Mouse (Mus musculus) embryonic facial prominence, embryonic 10.5 days (tissue): Measurements from ENCODE around the gene Gm49394. TPM values are rescaled to one million over a fixed set of nuclear protein-coding genes. Genes with fewer than 3 reads are reported as not detected.

ENCODE experiments used
- microRNA counts: library from miRNA; unstranded; fragments of <30 nt; microRNA quantifications from one replicate; lab custom pipeline; 2017
- microRNA-seq: library from miRNA; unstranded; fragments of <30 nt; microRNA quantifications from one replicate; pipeline ENCODE4, GENCODE M21; 2017
- polyA plus RNA-seq: library from polyadenylated mRNA; unstranded; fragments of >200 nt; fragmentation: Nextera tagmentation; extraction: Ambion mirVana; gene quantifications from 2 replicates; pipeline ENCODE4 v1.2.1, GENCODE M21; 2016

Gm49394 gene
- polyA plus RNA-seq, 1 experiment from 2014 or later = not detected

MicroRNAs encoded within 50 kb of the gene (microRNA counts, 519-probe panel; counts per million panel counts)
- 188 counts per million, percentile 57 among the panel's probes with 10 or more counts for microRNA mmu-miR-483 (lab: Ali Mortazavi, UCI)

Small RNA genes lying within 50 kb of the gene (microRNA-seq; reads per million reads assigned to microRNA genes)
- gene Mir483 = 2,121 reads per million, percentile 82 among the genes with 10 or more reads in this experiment

Other genes with a start within 250 kb of the Gm49394 start
- gene Syt8, start 235.1 kb downstream of the Gm49394 start, polyA plus RNA-seq = not detected in 2 replicates
- gene Tnni2, start 228.1 kb downstream of the Gm49394 start, polyA plus RNA-seq = 1.7 and 2.5 TPM in 2 replicates
- gene Lsp1, start 209.1 kb downstream of the Gm49394 start, polyA plus RNA-seq = 20.9 and 21.4 TPM in 2 replicates
- 1.4 and 1.6 TPM in 2 replicates for gene Tnnt3, start 171.1 kb downstream of the Gm49394 start, polyA plus RNA-seq
- gene Mrpl23, start 137.3 kb downstream of the Gm49394 start, polyA plus RNA-seq = 18.1 and 22.4 TPM in 2 replicates
- gene Igf2, start 3.1 kb downstream of the Gm49394 start, polyA plus RNA-seq = 360 and 378 TPM in 2 replicates
- gene Ins2, start 73.4 kb upstream of the Gm49394 start, polyA plus RNA-seq = not detected in 2 replicates